Mouse (Mus musculus): ENCODE measurements around the gene 1700113H08Rik. TPM values are rescaled to one million over a fixed set of nuclear protein-coding genes. Genes with fewer than 3 reads are reported as not detected.

1700113H08Rik gene
- total RNA-seq, 2 experiments from 2014 or later: not detected

- no peak for DNase-seq (ENCODE audit: low spot score in 2 of 2)
Observed at GRCm38 (mm10) chr10:87196123-87196756, 138.4 kb downstream of the 1700113H08Rik start.

GRCm38 (mm10) chr10:87198720-87199119 lies 140.9 kb downstream of the 1700113H08Rik start:
- DNase-seq (ENCODE audit: low spot score in 2 of 2): no peak

- no peak for DNase-seq (ENCODE audit: low spot score in 2 of 2)
Observed at GRCm38 (mm10) chr10:87209466-87209865, 151.6 kb downstream of the 1700113H08Rik start.

- DNase-seq (ENCODE audit: low spot score in 2 of 2): peak; percentile 19 to 64
Observed at GRCm38 (mm10) chr10:87211046-87211445, 153.2 kb downstream of the 1700113H08Rik start.

- DNase-seq (ENCODE audit: low spot score in 2 of 2): no peak
Observed at GRCm38 (mm10) chr10:87212854-87213253, 155.0 kb downstream of the 1700113H08Rik start.

GRCm38 (mm10) chr10:87230071-87230910 lies 172.4 kb downstream of the 1700113H08Rik start:
- DNase-seq (ENCODE audit: low spot score in 2 of 2): no peak

GRCm38 (mm10) chr10:87239332-87240008 lies 181.6 kb downstream of the 1700113H08Rik start:
- no peak for DNase-seq (ENCODE audit: low spot score in 2 of 2)

GRCm38 (mm10) chr10:87271724-87272123 lies 213.9 kb downstream of the 1700113H08Rik start:
- no peak for DNase-seq (ENCODE audit: low spot score in 2 of 2)

- DNase-seq (ENCODE audit: low spot score in 2 of 2): no peak
Observed at GRCm38 (mm10) chr10:87272133-87272622, 214.3 kb downstream of the 1700113H08Rik start.

GRCm38 (mm10) chr10:87275075-87275474 lies 217.2 kb downstream of the 1700113H08Rik start:
- no peak for DNase-seq (ENCODE audit: low spot score in 2 of 2)

Other genes starting within 250 kb of the 1700113H08Rik start
- under 1 TPM; 0.18 to 0.38 TPM for gene Stab2, start 50.0 kb upstream of the 1700113H08Rik start, total RNA-seq (2021)

All from layer of hippocampus, postnatal 14 days (tissue).